Mouse (Mus musculus) embryo, embryonic 10.5 days (tissue): ENCODE results near the gene Frmd8.
"Not testable (repeated sequence)": the region's sequence is repeated elsewhere in the genome, so short reads cannot be mapped to it uniquely, and the experiment has no call there.

Experiments
- DNase-seq: peaks from one replicate; pipeline ENCODE4 v3.0.0-alpha.2; 2015; ENCODE audit warnings: low spot score

Frmd8 gene

DNA sequence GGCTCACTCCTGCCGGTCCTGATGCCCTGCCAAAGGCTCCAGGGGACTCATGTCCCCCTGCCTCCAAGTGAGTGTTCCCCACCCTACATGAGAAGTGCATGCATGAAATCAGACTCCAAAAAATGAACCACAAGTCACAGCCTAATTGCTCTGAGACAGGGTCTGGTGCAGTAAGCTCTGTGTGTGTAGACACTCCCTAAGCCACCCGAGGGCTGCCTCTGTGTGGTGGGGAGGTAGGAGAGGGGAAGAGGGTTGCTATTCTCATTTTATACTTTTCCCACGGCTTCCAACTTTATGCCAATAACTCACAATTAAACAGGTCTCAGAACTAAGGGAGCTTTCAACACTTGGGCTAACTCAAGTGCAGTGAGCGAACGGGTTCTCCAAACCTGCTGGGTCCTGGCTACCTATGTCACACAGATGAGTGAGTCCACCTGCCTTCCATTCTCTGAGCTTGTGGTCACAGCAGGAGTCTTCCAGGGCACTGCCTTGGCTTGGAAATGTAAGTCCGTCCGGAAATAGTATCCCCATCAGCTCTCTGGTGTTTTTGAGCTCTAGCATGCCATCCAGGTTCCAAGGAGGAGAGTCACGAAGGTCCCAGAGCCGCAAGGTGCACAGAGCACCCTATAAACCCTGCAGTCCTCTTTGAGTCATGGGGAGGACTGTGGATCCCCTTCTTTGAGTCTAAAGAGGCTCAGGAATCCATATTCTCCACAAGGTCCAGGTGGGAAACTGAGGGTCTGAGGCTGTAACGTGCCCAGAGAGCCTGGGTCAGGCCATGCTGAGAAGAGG lies 50.1 kb downstream of the Frmd8 start:
- no peak for DNase-seq

DNA sequence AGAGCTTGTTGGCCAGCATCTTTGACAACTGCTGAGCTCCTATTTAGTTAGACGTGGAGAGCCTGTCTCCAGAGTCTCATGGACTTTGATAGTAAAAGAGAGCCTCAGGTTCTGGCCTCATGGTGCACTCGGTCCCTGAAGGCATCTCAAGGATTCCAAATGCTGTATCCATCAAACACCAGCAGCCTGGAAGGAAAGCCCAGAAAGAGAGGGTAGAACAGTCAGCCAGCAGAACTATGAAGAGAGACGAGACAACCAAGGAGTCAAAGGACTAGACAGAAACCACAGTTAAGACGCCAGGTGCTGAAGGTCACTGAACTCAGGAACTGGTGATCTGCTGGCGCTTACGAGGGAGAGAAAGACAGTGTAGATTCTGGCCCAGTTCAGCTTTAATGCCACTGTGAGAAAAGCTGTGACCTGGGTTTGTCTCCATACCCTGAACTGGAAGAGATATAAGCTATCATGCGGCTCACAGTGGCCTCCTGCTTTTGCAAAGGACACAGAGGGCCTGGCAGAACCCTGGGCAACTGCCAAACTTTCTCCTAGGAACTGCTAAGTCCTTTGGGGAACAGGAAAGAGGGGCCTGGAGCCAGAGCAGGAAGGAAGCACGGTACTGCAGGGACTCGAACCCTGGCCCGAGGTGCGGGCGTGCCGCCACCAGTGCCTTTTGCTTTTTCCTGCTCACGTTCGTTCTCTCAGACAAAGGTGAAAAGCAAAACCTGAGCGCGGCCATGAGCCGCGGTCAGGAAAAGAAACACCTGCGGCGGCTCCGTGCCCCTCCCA lies 50.8 kb downstream of the Frmd8 start:
- no peak for DNase-seq

DNA sequence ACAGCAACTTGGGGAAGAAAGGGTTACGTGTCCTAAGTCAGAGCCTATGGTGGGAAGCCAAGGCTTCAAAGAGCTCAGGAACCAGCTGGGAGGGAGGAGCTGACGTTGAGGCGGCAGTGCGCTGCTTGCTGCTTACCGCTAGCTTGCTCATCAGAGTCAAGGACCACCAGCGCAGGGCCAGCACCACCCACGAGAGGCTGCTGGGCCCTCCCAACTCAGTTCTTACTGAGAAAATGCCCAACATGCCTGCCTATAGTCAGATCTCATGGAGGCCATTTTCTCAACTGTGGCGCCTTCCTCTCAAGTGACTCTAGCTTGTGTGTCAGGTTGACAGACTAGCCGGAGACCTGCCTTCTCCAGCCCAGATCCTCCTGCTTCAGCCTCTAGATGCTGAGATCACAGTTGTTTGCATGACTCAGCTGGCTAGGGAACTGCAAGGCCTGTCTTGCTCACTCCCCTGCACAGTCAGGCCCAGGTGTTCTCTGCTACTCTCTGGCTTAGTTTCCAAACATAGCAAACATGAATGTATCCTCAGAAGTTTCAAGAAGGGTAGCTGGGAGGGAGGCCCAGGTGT lies 51.7 kb downstream of the Frmd8 start:
- DNase-seq, result peak; percentile 78

DNA sequence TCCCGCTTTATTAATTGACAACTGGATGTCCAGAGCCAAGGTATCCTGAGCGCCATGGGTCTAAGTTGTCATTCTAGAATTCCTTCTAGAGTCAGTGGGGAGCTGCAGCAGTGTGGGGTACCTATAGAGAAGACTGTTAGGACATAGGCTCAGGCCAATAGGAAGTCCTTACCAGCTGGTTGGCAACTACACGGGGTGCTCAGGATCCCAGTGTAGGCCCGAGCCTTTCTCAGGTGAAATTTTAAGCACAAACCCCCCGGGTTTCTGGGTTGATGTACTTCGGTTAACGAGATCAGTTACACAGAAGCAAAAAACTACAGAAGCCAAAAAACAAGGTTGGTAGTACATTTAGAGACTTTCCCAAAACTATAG lies 52.3 kb downstream of the Frmd8 start:
- no peak for DNase-seq

DNA sequence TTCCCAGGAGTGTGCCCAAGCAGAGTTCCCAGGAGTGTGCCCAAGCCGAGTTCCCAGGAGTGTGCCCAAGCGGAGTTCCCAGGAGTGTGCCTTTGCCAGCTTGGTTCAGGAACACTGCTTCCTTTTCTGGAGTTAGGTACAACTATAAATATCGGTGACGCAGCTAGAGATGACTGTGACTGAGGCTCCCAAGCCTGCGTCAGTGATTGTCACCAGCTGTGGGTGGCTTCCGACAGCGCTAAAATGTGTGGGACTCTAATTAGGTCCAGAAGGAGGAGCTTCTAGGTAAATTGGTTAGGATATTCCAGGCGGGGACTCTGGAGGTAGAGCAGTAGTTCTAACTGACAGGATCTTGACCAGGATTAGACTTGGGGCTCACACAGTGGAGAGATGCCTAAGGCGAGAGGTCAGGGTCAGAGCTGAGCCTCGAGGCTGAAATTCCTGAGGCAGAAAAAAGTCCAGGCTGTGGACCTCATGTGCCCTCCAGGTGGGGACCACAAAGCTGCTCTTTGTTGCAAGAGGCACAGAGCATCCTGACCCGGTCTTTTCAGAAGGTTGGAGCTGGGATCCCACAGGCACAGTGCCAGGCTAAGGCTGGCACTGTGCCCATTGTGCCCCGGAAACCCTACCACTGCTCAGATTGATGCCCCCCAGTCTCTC lies 52.8 kb downstream of the Frmd8 start:
- DNase-seq, result peak; percentile 49

DNA sequence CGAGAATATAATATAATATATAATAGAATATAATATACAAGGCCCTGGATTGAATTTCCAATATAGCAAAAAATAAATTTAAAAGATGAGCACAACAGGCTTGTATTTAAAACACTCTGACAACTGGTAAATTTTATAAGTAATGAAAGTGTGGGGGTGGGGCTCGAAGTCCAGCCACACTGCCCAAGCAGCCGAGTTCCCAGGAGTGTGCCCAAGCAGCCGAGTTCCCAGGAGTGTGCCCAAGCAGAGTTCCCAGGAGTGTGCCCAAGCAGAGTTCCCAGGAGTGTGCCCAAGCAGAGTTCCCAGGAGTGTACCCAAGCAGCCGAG lies 53.3 kb downstream of the Frmd8 start:
- no peak for DNase-seq

DNA sequence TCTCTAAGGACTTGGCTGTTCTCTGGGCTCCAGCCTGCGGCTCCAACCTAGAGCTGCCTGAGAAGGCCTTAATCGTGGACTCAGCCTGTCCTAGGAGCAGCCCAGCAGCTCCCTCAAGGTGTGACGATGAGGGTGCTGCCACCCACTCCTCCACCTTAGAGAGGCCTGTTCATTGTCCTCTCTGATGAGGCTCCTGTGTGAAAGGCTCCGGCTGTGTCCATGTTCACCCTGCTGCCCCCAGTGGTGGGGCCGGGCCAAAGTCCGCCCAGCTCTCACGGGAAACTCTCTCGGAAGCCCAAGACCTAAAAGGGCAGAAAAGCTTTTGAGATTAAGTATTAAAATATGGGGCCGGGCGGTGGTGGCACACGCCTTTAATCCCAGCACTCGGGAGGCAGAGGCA lies 55.5 kb downstream of the Frmd8 start:
- peak; percentile 58 for DNase-seq

DNA sequence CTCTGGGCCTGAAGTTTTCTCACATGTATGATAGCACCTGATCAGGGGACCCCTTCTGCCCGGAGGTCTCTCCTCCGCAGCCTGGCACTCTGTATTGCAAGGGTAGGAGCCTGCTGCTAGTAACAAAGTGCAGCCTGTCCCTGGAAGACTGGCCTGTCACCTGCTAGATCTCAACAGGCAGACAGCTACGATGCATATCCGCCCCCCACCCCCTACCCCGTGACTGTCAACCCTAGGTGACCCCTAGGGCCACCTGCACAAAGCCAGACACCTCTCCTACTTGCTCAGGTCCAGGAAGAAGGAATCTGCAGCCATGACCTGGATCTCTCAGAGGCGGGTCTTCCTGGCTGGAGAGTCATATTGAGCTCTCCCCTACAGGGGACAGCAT lies 56.5 kb downstream of the Frmd8 start:
- no peak for DNase-seq

DNA sequence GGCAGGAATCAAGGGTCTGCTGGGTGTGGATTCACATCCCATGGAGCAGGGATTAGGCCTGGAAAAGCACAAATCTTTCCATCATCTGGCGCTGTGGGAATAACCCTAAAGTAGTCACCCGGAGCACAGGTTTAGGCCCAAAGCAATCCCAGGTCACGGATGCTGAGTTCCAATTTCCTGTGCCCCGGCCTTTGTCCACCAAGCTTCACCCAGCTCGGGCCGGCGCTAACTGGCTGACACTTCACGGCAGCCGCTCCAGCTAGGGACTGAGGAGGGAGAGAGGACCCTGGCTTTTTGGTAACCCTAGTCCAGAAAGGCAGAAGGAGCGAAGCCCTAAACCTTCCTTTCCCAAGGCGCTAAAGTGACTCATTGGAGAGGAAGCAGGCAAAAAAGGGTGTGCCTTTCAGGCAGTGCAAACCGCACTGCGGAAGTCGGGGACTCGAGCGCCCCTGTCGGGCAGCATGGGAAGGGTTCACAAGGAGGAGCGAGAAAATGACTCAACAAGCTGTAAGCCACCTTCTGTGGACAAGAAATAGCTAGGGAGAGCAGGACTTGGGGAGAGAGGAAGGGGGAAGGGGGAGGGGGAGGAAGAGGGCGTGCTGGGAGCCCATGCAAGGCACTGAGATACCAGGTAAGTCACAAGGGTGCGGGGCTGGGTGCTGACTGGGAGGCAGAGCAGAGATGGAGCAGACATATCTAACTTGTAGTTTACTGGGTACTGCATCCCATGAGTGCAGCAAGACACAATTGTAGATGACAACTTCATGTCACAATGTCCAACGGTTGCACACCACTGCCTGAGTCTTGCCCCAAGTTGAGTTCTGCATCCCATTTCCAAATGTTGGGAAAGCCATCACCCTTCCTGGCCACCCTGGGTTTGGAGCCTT lies 57.1 kb downstream of the Frmd8 start:
- DNase-seq, result peak; percentile 88

DNA sequence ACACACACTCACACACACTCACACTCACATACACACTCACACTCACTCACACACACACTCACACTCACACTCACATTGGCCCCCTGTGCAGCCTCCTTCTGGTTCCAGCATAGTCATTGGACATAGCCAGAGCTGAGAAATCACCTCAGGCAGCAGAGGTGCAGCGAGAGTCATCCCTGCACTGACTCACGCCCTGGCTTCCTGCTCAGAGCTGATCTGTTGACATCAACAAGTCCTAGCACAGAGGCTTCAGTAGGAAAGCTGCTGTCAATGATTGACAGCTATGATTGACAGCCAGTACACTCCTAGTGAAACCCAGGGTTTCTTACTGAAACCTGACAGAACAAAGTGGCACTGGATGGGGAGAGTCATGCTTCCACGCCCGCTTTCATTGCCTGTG lies 59.1 kb downstream of the Frmd8 start:
- DNase-seq, result no peak

DNA sequence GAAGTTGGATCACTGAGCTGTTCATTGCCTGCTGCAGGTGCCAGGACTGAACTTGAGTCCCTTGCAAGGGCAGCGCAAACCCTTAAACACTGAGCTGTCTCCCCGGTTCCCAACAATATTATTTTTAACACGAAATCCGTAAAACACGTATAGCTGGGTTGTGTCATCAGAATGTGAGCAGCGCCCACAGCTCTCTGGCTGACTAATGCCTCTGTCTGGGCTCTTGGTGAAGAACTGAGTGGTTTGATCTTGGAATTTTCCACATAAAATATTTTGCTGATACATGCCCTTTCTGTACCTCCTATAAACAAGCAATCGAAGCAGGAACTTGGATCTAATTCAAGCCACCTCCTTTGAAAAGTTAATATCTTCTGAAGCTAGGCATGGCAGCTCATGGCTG lies 60.1 kb downstream of the Frmd8 start:
- no peak for DNase-seq

DNA sequence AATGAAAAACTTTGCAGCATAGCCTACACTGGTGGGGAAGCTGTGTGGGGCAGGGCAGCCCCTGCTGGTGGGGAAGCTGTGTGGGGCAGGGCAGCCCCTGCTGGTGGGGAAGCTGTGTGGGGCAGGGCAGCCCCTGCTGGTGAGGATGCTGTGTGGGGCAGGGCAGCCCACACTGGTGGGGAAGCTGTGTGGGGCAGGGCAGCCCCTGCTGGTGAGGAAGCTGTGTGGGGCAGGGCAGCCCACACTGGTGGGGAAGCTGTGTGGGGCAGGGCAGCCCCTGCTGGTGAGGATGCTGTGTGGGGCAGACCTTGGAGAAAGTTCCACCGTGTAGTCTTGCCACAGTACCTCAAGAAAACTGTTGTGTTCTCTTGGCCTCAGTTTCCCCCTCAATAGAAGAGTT lies 61.0 kb downstream of the Frmd8 start:
- not testable (repeated sequence) for DNase-seq

DNA sequence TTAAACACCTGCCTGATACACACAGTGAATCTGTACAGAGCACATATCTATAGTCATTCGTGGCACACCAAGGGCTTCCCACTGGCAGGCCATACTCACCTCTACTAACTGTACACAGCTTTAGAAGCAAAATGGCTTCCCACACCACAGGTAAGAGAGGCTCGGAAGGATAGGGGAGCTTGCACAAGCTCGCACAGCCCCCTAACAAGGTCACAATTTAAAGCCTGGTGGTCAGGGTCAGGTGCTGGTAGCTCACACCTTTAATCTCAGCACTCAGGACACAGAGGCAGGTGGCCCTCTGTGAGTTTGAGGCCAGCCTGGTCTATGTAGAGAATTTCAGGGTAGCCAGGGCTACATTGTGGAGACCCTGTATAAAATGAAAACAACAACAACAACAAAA lies 61.5 kb downstream of the Frmd8 start:
- DNase-seq, result no peak

DNA sequence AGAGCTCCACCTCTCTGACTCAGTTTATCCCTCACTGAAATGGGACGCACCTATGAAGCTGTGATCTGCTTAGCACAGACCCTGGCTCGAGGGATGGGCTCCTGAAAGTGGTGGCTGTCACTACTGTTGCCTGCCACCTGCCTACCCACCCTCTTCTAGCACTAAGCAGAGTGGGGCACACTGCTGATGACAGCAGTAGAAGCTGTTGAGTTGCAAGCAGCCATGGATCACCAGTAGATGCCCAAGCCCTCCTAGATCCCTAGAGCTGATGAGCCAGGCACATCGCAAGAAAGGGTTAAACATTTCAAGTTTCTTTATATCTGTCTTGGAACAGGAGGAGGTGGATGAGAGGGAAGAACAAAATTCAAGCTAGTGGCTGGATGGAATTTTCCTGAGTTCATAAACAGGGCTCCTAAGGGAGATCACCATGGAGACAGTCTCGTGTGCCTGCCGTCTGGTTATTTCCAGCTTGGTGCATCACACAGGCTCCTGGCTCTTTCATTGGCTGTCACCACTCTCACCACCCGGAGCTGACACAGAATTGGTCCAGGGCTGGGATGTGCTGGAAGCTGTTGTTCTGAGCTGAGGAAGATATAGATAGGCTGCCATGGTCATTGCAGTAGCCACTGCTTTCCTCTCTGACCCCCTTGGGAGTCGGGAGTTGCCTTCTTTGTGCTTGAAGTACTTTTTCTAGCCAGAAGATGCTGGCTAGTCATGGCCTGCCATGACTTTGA lies 63.1 kb downstream of the Frmd8 start:
- peak; percentile 81 for DNase-seq

DNA sequence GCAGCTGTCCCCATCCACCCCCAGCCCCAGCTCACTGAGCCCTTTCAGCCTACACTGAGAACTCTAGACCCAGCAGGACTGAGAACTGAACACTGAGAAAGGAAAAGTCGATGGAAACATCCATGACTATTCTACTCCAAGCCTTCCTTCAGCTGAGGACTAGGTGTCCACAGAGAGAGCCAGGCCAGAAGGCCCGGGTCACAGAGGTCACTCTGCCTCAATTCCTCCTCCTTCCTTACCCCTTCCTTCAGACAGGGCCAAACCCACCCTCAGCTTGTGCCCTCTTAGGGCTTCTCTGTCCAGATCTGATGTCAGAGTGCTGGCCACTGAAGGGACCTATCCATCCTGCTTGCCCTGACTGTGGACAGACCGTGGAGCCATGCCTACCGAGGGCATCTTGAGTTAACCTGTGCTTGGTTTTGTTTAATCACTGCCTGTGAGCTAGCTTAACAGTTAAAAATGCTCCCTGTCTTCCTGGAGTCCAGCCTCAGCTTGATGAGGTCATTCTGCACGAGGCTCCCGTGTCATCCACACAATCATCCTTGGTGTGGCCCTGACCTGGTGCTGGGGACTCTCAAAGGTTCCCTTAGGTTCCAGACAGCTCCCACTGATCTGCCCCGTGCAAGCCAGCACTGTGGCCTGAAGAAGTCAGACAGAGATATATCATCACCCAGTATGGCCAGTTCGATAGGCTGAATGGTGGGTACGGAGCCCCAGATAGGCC lies 64.1 kb downstream of the Frmd8 start:
- DNase-seq, result no peak

DNA sequence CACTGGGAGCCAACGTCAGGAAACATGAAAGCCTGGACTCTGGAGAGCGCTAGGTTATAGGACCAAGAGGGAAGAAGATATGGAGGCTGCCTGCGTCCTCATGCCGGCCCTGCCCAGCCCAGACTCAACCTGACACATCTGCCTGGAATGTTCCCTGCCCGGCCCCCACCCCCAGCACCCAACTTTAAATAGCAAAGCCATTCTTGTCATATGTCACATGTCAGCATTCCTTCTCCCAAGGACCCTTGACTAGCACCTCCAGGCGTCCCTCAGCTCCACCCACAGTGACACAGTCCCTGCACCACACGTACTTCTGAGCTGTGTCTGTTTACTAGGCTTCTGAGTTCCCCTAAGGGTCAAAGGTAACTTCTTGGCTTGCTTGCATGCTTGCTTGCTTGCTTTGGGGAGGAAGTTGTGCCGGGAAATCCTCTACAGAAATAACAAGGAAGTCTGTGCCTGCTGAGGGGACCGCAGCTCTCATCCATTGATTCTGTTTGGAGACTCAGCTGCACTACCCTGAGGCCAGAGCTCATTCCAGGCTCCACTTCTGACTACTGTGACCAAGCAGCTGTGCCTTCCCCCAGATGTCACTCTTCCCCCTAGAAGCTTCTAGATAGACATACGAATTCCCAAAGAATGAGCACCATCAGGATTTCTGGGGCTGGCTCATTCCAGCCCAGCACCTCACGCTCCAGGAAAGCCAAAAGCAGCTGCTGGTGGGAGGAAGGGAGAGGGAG lies 64.8 kb downstream of the Frmd8 start:
- peak; percentile 49 for DNase-seq

DNA sequence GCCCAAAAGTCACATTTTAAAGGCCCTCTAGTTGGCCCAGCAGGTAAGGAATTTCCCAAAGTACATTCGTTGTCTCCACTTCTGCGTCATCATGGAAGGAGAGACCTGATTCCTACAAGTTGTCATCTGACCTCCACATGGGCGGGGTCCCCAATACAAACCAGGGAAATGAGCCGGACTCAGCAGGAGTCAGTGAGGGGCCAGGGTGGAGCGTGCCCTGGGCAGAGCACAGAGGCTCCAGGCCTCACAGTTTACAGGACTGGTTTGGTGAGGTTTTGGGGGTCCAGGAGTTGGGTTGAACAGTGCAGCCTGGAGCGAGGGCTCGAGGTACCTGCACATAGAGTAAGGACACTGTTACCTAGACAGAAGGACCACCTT lies 65.4 kb downstream of the Frmd8 start:
- DNase-seq, result peak; percentile 39

DNA sequence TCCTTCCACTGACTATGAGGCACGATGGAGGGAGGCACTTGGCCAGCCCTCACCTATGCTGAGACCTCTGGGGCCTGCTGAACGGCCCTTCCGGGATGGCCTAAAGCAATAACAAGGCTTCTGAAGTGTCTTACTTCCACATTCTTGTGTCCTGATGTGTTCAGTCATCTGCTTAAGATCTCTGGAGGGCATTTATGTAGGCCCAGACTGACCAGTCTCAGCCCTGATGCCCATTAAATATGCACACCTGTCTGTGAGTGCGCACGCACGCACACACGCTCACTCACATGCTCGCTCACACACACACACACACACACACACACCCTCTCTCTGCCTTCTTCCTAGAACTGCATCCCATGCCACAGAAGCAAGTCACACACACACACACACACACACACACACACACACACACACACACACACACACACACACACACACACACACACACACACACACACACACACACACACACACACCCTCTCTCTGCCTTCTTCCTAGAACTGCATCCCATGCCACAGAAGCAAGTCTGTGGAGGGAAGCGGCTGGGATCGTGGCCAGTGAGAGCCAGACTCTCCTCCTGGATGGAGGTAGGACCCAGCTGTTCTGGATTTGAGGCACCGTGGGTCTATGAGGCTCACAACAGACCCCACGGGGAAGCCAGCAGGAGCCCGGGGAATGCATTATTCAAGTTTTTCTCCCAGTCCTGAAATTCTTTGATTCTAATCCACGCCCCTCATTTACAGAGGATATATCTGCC lies 65.9 kb downstream of the Frmd8 start:
- DNase-seq, result no peak

DNA sequence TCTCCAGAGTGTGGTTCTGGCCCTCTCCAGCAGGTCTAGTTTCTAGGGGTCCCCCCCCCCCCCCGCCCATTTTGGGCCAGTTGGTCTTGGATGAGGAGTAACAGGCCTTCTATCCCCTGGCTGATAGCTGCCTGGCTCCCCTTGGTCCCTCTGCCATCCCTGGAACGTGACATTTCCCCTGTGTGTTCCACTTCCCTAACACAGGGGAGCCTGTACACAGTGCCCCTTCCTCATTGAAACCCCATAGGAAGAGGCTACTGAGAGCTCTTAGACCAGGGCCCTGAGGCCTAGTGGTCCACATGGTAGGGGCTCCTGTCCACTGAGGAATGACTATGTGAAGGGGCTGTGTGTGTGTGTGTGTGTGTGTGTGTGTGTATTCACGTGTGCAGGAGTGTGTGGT lies 67.3 kb downstream of the Frmd8 start:
- no peak for DNase-seq
